Mouse (Mus musculus) bone marrow, adult 2 months (tissue): ENCODE results near the gene Foxn2.

ENCODE experiments used
- CTCF ChIP-seq: fragments of 200-500 bp; IDR thresholded peaks from 2 replicates; pipeline ENCODE4 v1.5.1; 2011; ENCODE audit warnings: low read length, control low read depth; ENCODE audit not compliant: control insufficient read depth, insufficient read depth
- POLR2A ChIP-seq: fragments of 200-500 bp; IDR thresholded peaks from 2 replicates; pipeline ENCODE4 v1.6.1; 2011; ENCODE audit warnings: low read depth, mild to moderate bottlenecking, control low read depth, low read length, borderline replicate concordance; ENCODE audit not compliant: control insufficient read depth

GRCm38 (mm10) chr17:88413155-88413836 lies 27.2 kb upstream of the Foxn2 start:
- TF ChIP-seq POLR2A (no peak), CTCF (no peak)
